Mouse (Mus musculus) CD4-positive naive resting alpha-beta T cell, adult 76 days (primary cell): Measurements from ENCODE around the gene Anapc7. TPM values are rescaled to one million over a fixed set of nuclear protein-coding genes. Genes with fewer than 3 reads are reported as not detected.

ENCODE experiments used
- total RNA-seq: library from RNA; stranded (reverse); gene quantifications from one replicate; pipeline ENCODE4 v1.2.4, GENCODE M21; 2023

Gene Anapc7
- total RNA-seq = 49.6 TPM

DNA sequence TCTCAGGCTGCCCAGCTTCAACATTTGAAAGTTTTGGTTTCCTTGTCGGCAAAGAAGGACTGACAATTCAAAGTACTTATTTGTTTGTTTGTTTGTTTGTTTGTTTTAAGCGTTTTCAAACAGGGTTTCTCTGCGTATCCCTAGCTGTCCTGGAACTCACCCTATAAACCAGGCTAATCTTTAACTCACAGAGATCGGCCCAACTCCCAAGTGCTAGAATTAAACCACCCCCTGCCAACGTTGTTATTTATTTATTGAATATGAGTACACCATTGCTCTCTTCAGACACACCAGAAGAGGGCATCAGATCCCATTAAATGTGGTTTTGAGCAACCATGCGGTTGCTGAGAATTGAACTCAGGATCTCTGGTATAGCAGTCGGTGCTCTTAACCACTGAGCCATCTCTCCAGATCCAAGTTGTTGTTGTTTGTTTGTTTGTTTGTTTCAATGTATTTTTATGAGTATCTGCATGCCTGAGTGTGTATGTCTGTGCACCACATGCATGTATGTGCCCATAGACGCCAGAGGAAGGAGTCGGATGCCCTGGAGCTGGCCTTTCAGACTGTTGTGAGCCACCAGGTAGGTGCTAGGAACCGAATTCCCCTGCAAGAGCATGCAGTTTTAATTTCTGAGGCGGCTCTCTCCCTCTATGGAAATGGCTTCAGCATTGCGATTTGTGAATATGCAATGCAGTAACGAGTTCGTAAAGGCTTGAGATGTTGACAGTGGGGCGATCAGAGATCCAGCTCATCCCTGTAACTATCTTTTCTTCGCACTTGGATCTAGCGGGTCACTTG is at the start of gene Anapc7:
Gene Anapc7 (plus strand): TSS at position 423 of the 798 bp plus-strand sequence.

DNA sequence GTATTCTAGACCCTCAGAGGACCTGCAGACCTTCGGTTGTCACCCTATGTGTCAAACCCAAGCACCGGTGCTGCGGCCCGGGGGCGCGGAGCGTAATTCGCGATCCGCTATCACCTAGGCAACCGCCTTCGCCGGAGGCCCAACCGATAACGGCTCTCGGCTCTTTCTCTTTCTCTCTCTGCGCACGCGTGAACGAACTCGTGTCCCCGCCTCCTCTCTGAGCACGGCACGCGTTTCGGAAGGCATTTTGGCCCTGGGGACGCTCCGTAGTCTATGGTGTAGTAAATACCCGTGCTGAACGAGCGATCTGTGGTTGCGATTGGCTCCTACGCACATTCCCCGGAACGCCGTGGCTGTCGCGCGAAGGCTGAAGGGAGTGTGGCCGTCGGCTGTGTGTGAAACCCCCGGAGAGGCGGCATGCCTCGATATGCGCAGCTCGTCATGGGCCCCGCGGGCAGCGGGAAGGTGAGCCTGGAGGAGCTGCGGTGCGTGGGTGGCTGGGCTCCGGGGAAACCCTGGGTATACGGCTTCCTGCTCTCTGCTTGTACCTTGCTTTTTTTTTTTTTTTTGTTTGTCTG is 49.2 kb upstream of the Anapc7 start, which contains the start of gene Fam216a:
Gene Fam216a (minus strand): TSS at position 173 of the 578 bp plus-strand sequence.

DNA sequence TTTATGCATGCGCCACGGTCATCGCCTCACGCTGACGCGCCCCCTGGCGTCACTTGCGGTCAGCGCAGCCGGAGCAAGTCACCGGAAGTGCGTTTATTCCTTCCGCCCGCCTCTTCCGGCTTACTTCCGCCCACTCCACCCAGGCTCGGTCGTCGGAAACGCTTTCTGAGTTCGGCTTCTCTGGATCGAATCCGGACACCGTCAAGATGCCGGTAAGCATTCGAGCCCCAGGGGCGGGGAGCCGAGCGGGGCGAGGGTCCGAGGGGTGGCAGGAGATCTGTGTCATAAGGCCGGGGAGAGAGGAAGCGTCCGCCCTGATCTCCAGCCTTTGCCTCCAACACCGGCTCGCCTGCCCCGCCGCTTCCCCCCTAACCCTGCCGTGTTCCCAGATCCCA is 29.7 kb upstream of the Anapc7 start, which contains the start of gene Arpc3:
Gene Arpc3 (plus strand): TSS at position 93 of the 395 bp plus-strand sequence.

Other genes with a start within 250 kb of the Anapc7 start
- 95.6 TPM for gene Hvcn1, start 214.9 kb upstream of the Anapc7 start, total RNA-seq
- 3.5 TPM for gene Tctn1, start 157.2 kb upstream of the Anapc7 start, total RNA-seq
- 29.4 TPM for gene Pptc7, start 137.3 kb upstream of the Anapc7 start, total RNA-seq
- 6.0 TPM for gene Rad9b, start 67.5 kb upstream of the Anapc7 start, total RNA-seq
- 46.7 TPM for gene Vps29, start 67.3 kb upstream of the Anapc7 start, total RNA-seq
- 81.0 TPM for gene Gpn3, start 49.8 kb upstream of the Anapc7 start, total RNA-seq
- 7.4 TPM for gene Fam216a, start 49.3 kb upstream of the Anapc7 start, total RNA-seq
- 298 TPM for gene Arpc3, start 29.8 kb upstream of the Anapc7 start, total RNA-seq
- gene Atp2a2, start 80.5 kb downstream of the Anapc7 start, total RNA-seq = 76.1 TPM
- gene Ift81, start 192.8 kb downstream of the Anapc7 start, total RNA-seq = 7.5 TPM
- gene P2rx7, start 222.2 kb downstream of the Anapc7 start, total RNA-seq = 12.9 TPM